Mouse (Mus musculus) myocyte (in vitro differentiated cells): ENCODE measurements around the gene Kti12.

ENCODE experiments used
- MAX ChIP-seq: IDR thresholded peaks from one replicate; pipeline ENCODE4 v1.6.1; 2011; ENCODE audit warnings: low read depth, mild to moderate bottlenecking, control low read depth
- MYOD1 ChIP-seq, 3 experiments: IDR thresholded peaks; one replicate each; pipeline ENCODE4 v1.6.1; 2011; ENCODE audit warnings: control low read depth in 2 of 3, low read depth in 2 of 3, mild to moderate bottlenecking in 2 of 3, moderate library complexity in 1 of 3; ENCODE audit not compliant: insufficient read length in 2 of 3, control insufficient read depth in 1 of 3
- MYOG ChIP-seq, 3 experiments: IDR thresholded peaks; one replicate each; pipeline ENCODE4 v1.6.1; 2011; ENCODE audit warnings: control low read depth in 2 of 3, low read depth in 2 of 3, mild to moderate bottlenecking in 2 of 3; ENCODE audit not compliant: insufficient read length in 2 of 3, control insufficient read depth in 1 of 3, insufficient read depth in 1 of 3
- POLR2A ChIP-seq: IDR thresholded peaks from one replicate; pipeline ENCODE4 v1.6.1; 2011; ENCODE audit warnings: low read depth, mild to moderate bottlenecking, control low read depth, moderate library complexity; ENCODE audit not compliant: insufficient read length
- POLR2AphosphoS2 ChIP-seq: IDR thresholded peaks from one replicate; pipeline ENCODE4 v1.6.1; 2011; ENCODE audit warnings: low read depth, control low read depth; ENCODE audit not compliant: insufficient read length

- no peak for TF ChIP-seq POLR2A
- no peak for TF ChIP-seq MYOD1 (IDR thresholded peaks at IDR 0.05; ENCODE audit: control insufficient read depth in 1 of 3, insufficient read length in 2 of 3, low read depth in 2 of 3)
- TF ChIP-seq POLR2AphosphoS2, result no peak
- TF ChIP-seq MAX, result no peak
- no peak for TF ChIP-seq MYOG (IDR thresholded peaks at IDR 0.05; ENCODE audit: control insufficient read depth in 1 of 3, insufficient read depth in 1 of 3, insufficient read length in 2 of 3, low read depth in 2 of 3)
Measured at GRCm38 (mm10) chr4:108825677-108826076, 21.9 kb upstream of the Kti12 start.
